Mouse (Mus musculus) gastrocnemius, postnatal 25 days (tissue): ENCODE measurements at regions not wholly inside any gene's neighbourhood (a gene's known extent, or its start where the extent isn't known, plus 50 kb on each side); places are given as distances from the start of the nearest gene placed in this dataset.

Experiments used
- DNase-seq: peaks from one replicate; pipeline ENCODE4 v3.0.0; 2022

GRCm38 (mm10) chr14:120661111-120661510 is 182.9 kb downstream of the Rap2a start:
- DNase-seq = no peak

GRCm38 (mm10) chr14:120669665-120670064 is 191.4 kb downstream of the Rap2a start:
- no peak for DNase-seq

GRCm38 (mm10) chr14:120675752-120676151 is 197.5 kb downstream of the Rap2a start:
- no peak for DNase-seq

GRCm38 (mm10) chr14:120678533-120678932 is 200.3 kb downstream of the Rap2a start:
- no peak for DNase-seq

GRCm38 (mm10) chr14:120679072-120679471 is 200.8 kb downstream of the Rap2a start:
- DNase-seq = no peak

GRCm38 (mm10) chr14:120680272-120680671 is 202.0 kb downstream of the Rap2a start:
- DNase-seq = peak; percentile 13

- no peak for DNase-seq
Measured at GRCm38 (mm10) chr14:120685263-120685662, 207.0 kb downstream of the Rap2a start.

GRCm38 (mm10) chr14:120685877-120686276 is 207.6 kb downstream of the Rap2a start:
- no peak for DNase-seq

GRCm38 (mm10) chr14:120686751-120687150 is 208.5 kb downstream of the Rap2a start:
- DNase-seq = no peak

- no peak for DNase-seq
Measured at GRCm38 (mm10) chr14:120699378-120699777, 211.6 kb upstream of the Ipo5 start.

- DNase-seq = no peak
Measured at GRCm38 (mm10) chr14:120705301-120705801, 205.7 kb upstream of the Ipo5 start.

- no peak for DNase-seq
Measured at GRCm38 (mm10) chr14:120710782-120711181, 200.2 kb upstream of the Ipo5 start.

GRCm38 (mm10) chr14:120720464-120721445 is 190.3 kb upstream of the Ipo5 start:
- DNase-seq = no peak

- DNase-seq = no peak
Measured at GRCm38 (mm10) chr14:120721593-120722461, 189.2 kb upstream of the Ipo5 start.

GRCm38 (mm10) chr14:120722546-120723112 is 188.4 kb upstream of the Ipo5 start:
- DNase-seq = no peak

- no peak for DNase-seq
Measured at GRCm38 (mm10) chr14:120728107-120728506, 182.9 kb upstream of the Ipo5 start.

GRCm38 (mm10) chr14:120730226-120730625 is 180.8 kb upstream of the Ipo5 start:
- no peak for DNase-seq

GRCm38 (mm10) chr14:120731679-120732281 is 179.2 kb upstream of the Ipo5 start:
- DNase-seq = no peak

- no peak for DNase-seq
Measured at GRCm38 (mm10) chr14:120732400-120733138, 178.5 kb upstream of the Ipo5 start.

GRCm38 (mm10) chr14:120741492-120742054 is 169.5 kb upstream of the Ipo5 start:
- no peak for DNase-seq

GRCm38 (mm10) chr14:120754011-120754410 is 157.0 kb upstream of the Ipo5 start:
- DNase-seq = no peak
